Comparison of ENCODE assay signal across 25 mouse cellular contexts in the genomic region with DNA sequence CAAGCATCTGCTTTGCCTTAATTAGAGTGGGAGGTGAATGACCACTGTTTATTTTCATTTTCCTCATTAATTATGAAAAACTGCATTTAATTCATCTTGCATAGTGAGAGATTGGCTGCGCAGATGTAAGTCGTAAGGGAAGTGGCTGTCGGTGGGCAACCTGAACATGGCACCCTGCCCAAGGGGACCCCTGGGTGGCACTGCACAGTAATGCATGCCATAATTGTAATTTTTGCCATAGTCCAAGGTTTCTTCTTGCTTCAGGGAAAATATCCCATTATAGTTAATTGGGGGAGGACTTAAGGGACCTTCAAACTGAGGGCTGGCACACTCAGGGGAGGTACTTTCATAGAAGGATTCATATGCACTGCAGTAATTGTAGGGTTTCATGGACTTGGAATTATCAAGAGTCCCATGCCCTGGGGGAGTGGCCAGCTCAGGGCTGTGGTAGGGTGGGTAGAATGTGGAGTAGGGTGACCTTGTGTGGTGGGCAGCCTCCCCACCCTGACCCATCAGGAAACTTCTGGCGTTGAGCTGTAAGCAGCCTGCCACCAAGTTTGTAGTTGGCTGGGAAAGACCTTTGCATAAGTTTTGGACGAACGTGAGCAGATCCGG. TPM values are rescaled to one million over a fixed set of nuclear protein-coding genes. Genes with fewer than 3 reads are reported as not detected.
DNase-seq lines count a peak whose midpoint lies in the region; ATAC-seq lines count a peak whose summit lies in the region.
"Had no signal": no experiment of that assay in that cellular context is flagged by ENCODE, and none has a peak within 500 bp of the region (broad histone marks: within the 10 kb centered on the region; RNA-seq: fewer than 3 reads in every experiment).

No protein-coding gene starts in this region.

- H3K4me1 ChIP-seq in forebrain, embryonic 12.5 days: peaks cover 20% of the 10 kb centered on the region
- H3K4me1 ChIP-seq in forebrain, embryonic 10.5 days: peaks cover 27% of the 10 kb centered on the region
- peaks cover 12% of the 10 kb centered on the region; the same call in 1 of the 2 replicates for H3K4me1 ChIP-seq in forebrain, embryonic 14.5 days (ENCODE audit: control insufficient read depth, insufficient read depth, low read length)
- peaks cover 4% of the 10 kb centered on the region; the same call in 1 of the 2 replicates for H3K4me1 ChIP-seq in midbrain, embryonic 15.5 days
- H3K4me1 ChIP-seq in liver, embryonic 11.5 days (replicated peaks; ENCODE audit: control insufficient read depth, insufficient read depth, low read length): no peaks in the 10 kb centered on the region; the same call in 1 of the 2 replicates
- H3K4me1 ChIP-seq: liver, embryonic 15.5 days had no signal

- DNase-seq in forebrain, embryonic 10.5 days (ENCODE audit: extremely low spot score, low spot score): no peak
- peak; percentile 17 for DNase-seq in left cerebral cortex, postnatal 4 days
- DNase-seq in left cerebral cortex, adult 9 months (ENCODE audit: low spot score in 2 of 2): no peak
- DNase-seq in forebrain, embryonic 14.5 days (ENCODE audit: low spot score): peak; percentile 62
- DNase-seq in liver, embryonic 11.5 days (ENCODE audit: low spot score): no peak
- no peak for DNase-seq in testis, postnatal 14 days (ENCODE audit: low spot score)
- DNase-seq: adrenal gland, postnatal 25 days; cerebellum, adult 9-11 months; retina, postnatal 1 day; thymus, postnatal 36 days had no signal

- H3K27ac ChIP-seq in forebrain, embryonic 12.5 days: 0 out of 2 replicates have a peak overlapping the region, but pooled peaks have one; percentile 46
- H3K27ac ChIP-seq in forebrain, embryonic 10.5 days: no peak overlapping the region
- peak overlapping the region; percentile 88 for H3K27ac ChIP-seq in forebrain, embryonic 14.5 days (ENCODE audit: low read depth, low read length)
- no peak overlapping the region for H3K27ac ChIP-seq in midbrain, embryonic 15.5 days
- H3K27ac ChIP-seq in liver, embryonic 11.5 days (ENCODE audit: low read depth, low read length): no peak overlapping the region
- H3K27ac ChIP-seq: embryonic facial prominence, embryonic 10.5 days; liver, embryonic 15.5 days; midbrain, embryonic 12.5 days; stomach, postnatal 0 days had no signal

- H3K9me3 ChIP-seq in forebrain, embryonic 12.5 days: no peaks in the 10 kb centered on the region
- H3K9me3 ChIP-seq in forebrain, embryonic 10.5 days: no peaks in the 10 kb centered on the region
- H3K9me3 ChIP-seq in forebrain, embryonic 14.5 days (replicated peaks; ENCODE audit: control insufficient read depth, low read length): no peaks in the 10 kb centered on the region
- H3K9me3 ChIP-seq in midbrain, embryonic 15.5 days: no peaks in the 10 kb centered on the region
- no peaks in the 10 kb centered on the region for H3K9me3 ChIP-seq in liver, embryonic 11.5 days (ENCODE audit: control insufficient read depth, low read length)
- H3K9me3 ChIP-seq: embryonic facial prominence, embryonic 10.5 days; liver, embryonic 15.5 days; midbrain, embryonic 12.5 days had no signal

- WGBS in forebrain, embryonic 12.5 days: 78% methylated on average over 7 of the region's 7 CpGs
- WGBS in forebrain, embryonic 10.5 days: 94% methylated on average over 7 of the region's 7 CpGs
- WGBS in forebrain, embryonic 14.5 days: 50% methylated on average over 7 of the region's 7 CpGs
- WGBS in midbrain, embryonic 15.5 days: 83% methylated on average over 7 of the region's 7 CpGs
- WGBS in liver, embryonic 11.5 days: 87% methylated on average over 7 of the region's 7 CpGs

- peaks cover 14% of the 10 kb centered on the region; the same call in 1 of the 2 replicates for H3K27me3 ChIP-seq in forebrain, embryonic 12.5 days
- H3K27me3 ChIP-seq in forebrain, embryonic 10.5 days (ENCODE audit: poor library complexity, severe bottlenecking): peaks cover 53% of the 10 kb centered on the region
- no peaks in the 10 kb centered on the region for H3K27me3 ChIP-seq in forebrain, embryonic 14.5 days (replicated peaks; ENCODE audit: control insufficient read depth, insufficient read depth, low read length)
- H3K27me3 ChIP-seq in midbrain, embryonic 15.5 days (replicated peaks): no peaks in the 10 kb centered on the region
- peaks cover 14% of the 10 kb centered on the region for H3K27me3 ChIP-seq in liver, embryonic 11.5 days (replicated peaks; ENCODE audit: control insufficient read depth, insufficient read depth, low read length)

- H3K4me3 ChIP-seq in forebrain, embryonic 12.5 days (replicated peaks): peak overlapping the region; percentile 19; the same call in 1 of the 2 replicates
- H3K4me3 ChIP-seq in forebrain, embryonic 10.5 days: no peak overlapping the region
- peak overlapping the region; percentile 35 for H3K4me3 ChIP-seq in forebrain, embryonic 14.5 days (ENCODE audit: low read depth, low read length)
- 0 out of 2 replicates have a peak overlapping the region, but pooled peaks have one; percentile 6 for H3K4me3 ChIP-seq in midbrain, embryonic 15.5 days
- H3K4me3 ChIP-seq in liver, embryonic 11.5 days (ENCODE audit: low read depth, low read length): no peak overlapping the region
- H3K4me3 ChIP-seq: embryonic facial prominence, embryonic 10.5 days; erythroblast, embryonic 14.5 days; liver, embryonic 15.5 days; midbrain, embryonic 12.5 days had no signal

- H3K36me3 ChIP-seq in forebrain, embryonic 12.5 days (replicated peaks): no peaks in the 10 kb centered on the region
- H3K36me3 ChIP-seq in forebrain, embryonic 10.5 days (replicated peaks): no peaks in the 10 kb centered on the region
- no peaks in the 10 kb centered on the region for H3K36me3 ChIP-seq in forebrain, embryonic 14.5 days (ENCODE audit: control insufficient read depth, insufficient read depth, low read length)
- no peaks in the 10 kb centered on the region for H3K36me3 ChIP-seq in midbrain, embryonic 15.5 days (replicated peaks)
- no peaks in the 10 kb centered on the region for H3K36me3 ChIP-seq in liver, embryonic 11.5 days (ENCODE audit: control insufficient read depth, insufficient read depth, low read length)
- H3K36me3 ChIP-seq: embryonic facial prominence, embryonic 10.5 days; liver, embryonic 15.5 days; midbrain, embryonic 12.5 days had no signal

- intact Hi-C loops in left cerebral cortex, postnatal 4 days (cut with DNase I): loop anchor here (5.0 to 10.0 kb wide), 2 partner anchors 134 to 156 kb away; no protein-coding TSS in a partner anchor

- H3K4me2 ChIP-seq in forebrain, embryonic 12.5 days: peak overlapping the region; percentile 17; the same call in 1 of the 2 replicates
- peak overlapping the region; percentile 80 for H3K4me2 ChIP-seq in forebrain, embryonic 14.5 days (ENCODE audit: low read length)
- peak overlapping the region; percentile 15 for H3K4me2 ChIP-seq in midbrain, embryonic 15.5 days
- H3K4me2 ChIP-seq in liver, embryonic 11.5 days: no peak overlapping the region
- H3K4me2 ChIP-seq: liver, embryonic 15.5 days; midbrain, embryonic 12.5 days had no signal

- no peak overlapping the region for H3K9ac ChIP-seq in forebrain, embryonic 12.5 days
- peak overlapping the region; percentile 68 for H3K9ac ChIP-seq in forebrain, embryonic 14.5 days (ENCODE audit: low read length)
- H3K9ac ChIP-seq in midbrain, embryonic 15.5 days: no peak overlapping the region
- no peak overlapping the region for H3K9ac ChIP-seq in liver, embryonic 11.5 days (ENCODE audit: low read depth, low read length)
- H3K9ac ChIP-seq: liver, embryonic 15.5 days; midbrain, embryonic 12.5 days had no signal

- ATAC-seq in forebrain, embryonic 12.5 days (ENCODE audit: low FRiP score): no peak
- ATAC-seq in forebrain, embryonic 14.5 days: peak; percentile 18; the same call in 1 of the 2 replicates
- ATAC-seq in midbrain, embryonic 15.5 days (replicated peaks): no peak
- ATAC-seq in liver, embryonic 11.5 days (replicated peaks; ENCODE audit: low FRiP score): no peak

RNA-seq across cellular contexts. Expression of a gene that starts 2.4 kb away (rescaled TPM):
- 60.8 and 65.8 TPM in 2 replicates for polyA plus RNA-seq in forebrain, embryonic 12.5 days (2016; fragmentation: Nextera tagmentation; extraction: Ambion mirVana)
- 0.21 TPM in 1 of 2 replicates, not detected in the other for polyA plus RNA-seq in forebrain, embryonic 10.5 days (2016; fragmentation: Nextera tagmentation; extraction: Ambion mirVana)
- total RNA-seq in left cerebral cortex, postnatal 4 days (2021): 100 to 1,000 TPM; 226 to 249 TPM
- 448 and 466 TPM in 2 replicates for polyA plus RNA-seq in forebrain, embryonic 14.5 days (2014; fragmentation: Nextera tagmentation; extraction: Ambion mirVana)
- polyA plus RNA-seq in midbrain, embryonic 15.5 days (2015; fragmentation: Nextera tagmentation; extraction: Ambion mirVana): 17.3 and 22.5 TPM in 2 replicates
- polyA plus RNA-seq in liver, embryonic 11.5 days (2014; fragmentation: Nextera tagmentation; extraction: Ambion mirVana): 0.37 and 0.75 TPM in 2 replicates
- total RNA-seq: adrenal gland, postnatal 25 days; granulocyte monocyte progenitor cell, adult 5-6 weeks; neutrophil, adult 5-6 weeks had no signal
- polyA plus RNA-seq: embryonic facial prominence, embryonic 10.5 days; erythroblast, embryonic 14.5 days; heart, postnatal 0 days; intestine, embryonic 14.5 days; kidney, embryonic 14.5 days; large intestine, adult 2 months; limb, embryonic 11.5 days; spleen, adult 2 months had no signal

Comparison
In these comparisons a context has a peak if more than half of its experiments do, and no peak if none do; other contexts are left out.
1. H3K27ac ChIP-seq: peak in forebrain, embryonic 12.5 days (single experiment) and forebrain, embryonic 14.5 days (single experiment); none in forebrain, embryonic 10.5 days (single experiment), midbrain, embryonic 15.5 days (single experiment) and liver, embryonic 11.5 days (single experiment).
2. H3K4me3 ChIP-seq: peak in forebrain, embryonic 12.5 days (single experiment), forebrain, embryonic 14.5 days (single experiment) and midbrain, embryonic 15.5 days (single experiment); none in forebrain, embryonic 10.5 days (single experiment) and liver, embryonic 11.5 days (single experiment).
3. DNase-seq: peak in left cerebral cortex, postnatal 4 days (single experiment) and forebrain, embryonic 14.5 days (single experiment); none in forebrain, embryonic 10.5 days (single experiment), left cerebral cortex, adult 9 months (0 of 2), liver, embryonic 11.5 days (single experiment) and testis, postnatal 14 days (single experiment).
4. RNA of a gene that starts 2.4 kb away (polyA plus RNA-seq): 448 to 466 TPM in forebrain, embryonic 14.5 days, 60.8 to 65.8 TPM in forebrain, embryonic 12.5 days and 17.3 to 22.5 TPM in midbrain, embryonic 15.5 days; 0.37 to 0.75 TPM in liver, embryonic 11.5 days and 0.21 TPM in forebrain, embryonic 10.5 days; every median in the first group is over 10 times any median in the second.